Mouse (Mus musculus) ovary, adult 18-20 months (tissue): ENCODE measurements around the gene Add3.

Experiments used
- DNase-seq: peaks from one replicate; pipeline ENCODE4 v3.0.0; 2022; ENCODE audit warnings: low spot score, mixed read lengths

Gene Add3

GRCm38 (mm10) chr19:53273055-53273722, 132.9 kb downstream of the Add3 start:
- no peak for DNase-seq

GRCm38 (mm10) chr19:53273781-53274428, 133.7 kb downstream of the Add3 start:
- no peak for DNase-seq

GRCm38 (mm10) chr19:53275204-53275603, 135.0 kb downstream of the Add3 start:
- DNase-seq, result no peak

GRCm38 (mm10) chr19:53276902-53277707, 136.9 kb downstream of the Add3 start:
- no peak for DNase-seq

GRCm38 (mm10) chr19:53278491-53279415, 138.5 kb downstream of the Add3 start:
- DNase-seq, result no peak

GRCm38 (mm10) chr19:53280254-53280653, 140.0 kb downstream of the Add3 start:
- no peak for DNase-seq

- no peak for DNase-seq
Measured at GRCm38 (mm10) chr19:53282571-53282970, 142.3 kb downstream of the Add3 start.

- no peak for DNase-seq
Measured at GRCm38 (mm10) chr19:53283742-53284141, 143.5 kb downstream of the Add3 start.

- no peak for DNase-seq
Measured at GRCm38 (mm10) chr19:53284268-53285208, 144.3 kb downstream of the Add3 start.

- no peak for DNase-seq
Measured at GRCm38 (mm10) chr19:53296331-53297254, 156.3 kb downstream of the Add3 start.
